Comparison of ENCODE assay signal across 9 mouse cellular contexts in genomic region chr7:25486186-25486585, GRCm38 (mm10). TPM values are rescaled to one million over a fixed set of nuclear protein-coding genes. Genes with fewer than 3 reads are reported as not detected.
A peak's percentile ranks its signal among the peaks of the same experiment; 100 is the strongest.
DNase-seq lines count a peak whose midpoint lies in the region; ATAC-seq lines count a peak whose summit lies in the region.
"Had no signal": no experiment of that assay in that cellular context is flagged by ENCODE, and none has a peak within 500 bp of the region (broad histone marks: within the 10 kb centered on the region; RNA-seq: fewer than 3 reads in every experiment).

No protein-coding gene starts in this region.

- H3K4me3 ChIP-seq in neural tube, embryonic 15.5 days (replicated peaks) = no peak overlapping the region
- H3K4me3 ChIP-seq: embryonic facial prominence, embryonic 15.5 days had no signal

- no peak overlapping the region for H3K4me2 ChIP-seq in neural tube, embryonic 15.5 days
- H3K4me2 ChIP-seq: embryonic facial prominence, embryonic 15.5 days had no signal

- H3K9me3 ChIP-seq in neural tube, embryonic 15.5 days (replicated peaks) = no peaks in the 10 kb centered on the region
- H3K9me3 ChIP-seq: embryonic facial prominence, embryonic 15.5 days had no signal

- H3K36me3 ChIP-seq in neural tube, embryonic 15.5 days = no peaks in the 10 kb centered on the region
- H3K36me3 ChIP-seq: embryonic facial prominence, embryonic 15.5 days had no signal

- no peak overlapping the region for H3K9ac ChIP-seq in neural tube, embryonic 15.5 days (replicated peaks)
- H3K9ac ChIP-seq: embryonic facial prominence, embryonic 15.5 days had no signal

- DNase-seq in cerebellum, postnatal 14 days = peak; percentile 48 to 62
- DNase-seq in cerebellum, adult 9-11 months = no peak
- DNase-seq in left cerebral cortex, postnatal 4 days = peak; percentile 48
- no peak for DNase-seq in left cerebral cortex, adult 11 months (ENCODE audit: low spot score)
- peak; percentile 37 for DNase-seq in NIH3T3 (ENCODE audit: low read depth)
- DNase-seq in kidney, postnatal 4 days = peak; percentile 65 to 70

- 31% methylated on average over 1 of the region's 1 CpGs for WGBS in neural tube, embryonic 15.5 days

- no peaks in the 10 kb centered on the region for H3K27me3 ChIP-seq in neural tube, embryonic 15.5 days (replicated peaks)
- H3K27me3 ChIP-seq: embryonic facial prominence, embryonic 15.5 days had no signal

- H3K27ac ChIP-seq in neural tube, embryonic 15.5 days (replicated peaks) = no peak overlapping the region
- H3K27ac ChIP-seq: embryonic facial prominence, embryonic 15.5 days had no signal

- no peak for ATAC-seq in neural tube, embryonic 15.5 days (ENCODE audit: low FRiP score)
- ATAC-seq in inflammation-experienced regulatory T-cells, adult 6 months = no peak

- intact Hi-C loops in left cerebral cortex, postnatal 4 days (cut with DNase I) = no loop called here

- H3K4me1 ChIP-seq in neural tube, embryonic 15.5 days = no peaks in the 10 kb centered on the region
- H3K4me1 ChIP-seq: embryonic facial prominence, embryonic 15.5 days had no signal

RNA-seq across cellular contexts. Expression of gene Ceacam1, which starts 8.8 kb away (rescaled TPM):
- total RNA-seq in left cerebral cortex, postnatal 4 days (2021) = 1 to 10 TPM in 1 of 2 experiments, under 1 TPM in 1; 0.70 to 1.0 TPM
- polyA plus RNA-seq in neural tube, embryonic 15.5 days (2015; fragmentation: Nextera tagmentation; extraction: Ambion mirVana) = 1.1 and 3.4 TPM in 2 replicates
- polyA plus RNA-seq in inflammation-experienced regulatory T-cells, adult 6 months (2017; shearing (Covaris generic)) = under 1 TPM in 1 of 3 experiments, not detected in 2; 0.54 TPM

RNA-seq across cellular contexts. Expression of gene Ceacam2, which starts 53.5 kb away (rescaled TPM):
- not detected for total RNA-seq in left cerebral cortex, postnatal 4 days (2021)
- polyA plus RNA-seq in neural tube, embryonic 15.5 days (2015; fragmentation: Nextera tagmentation; extraction: Ambion mirVana) = 0.08 and 0.19 TPM in 2 replicates
- under 1 TPM in 1 of 3 experiments, not detected in 2; 0.20 TPM for polyA plus RNA-seq in inflammation-experienced regulatory T-cells, adult 6 months (2017; shearing (Covaris generic))
- polyA plus RNA-seq: embryonic facial prominence, embryonic 15.5 days had no signal

Comparison
In these comparisons a context has a peak if more than half of its experiments do, and no peak if none do; other contexts are left out.
1. DNase-seq: peak in cerebellum, postnatal 14 days (2 of 2), left cerebral cortex, postnatal 4 days (single experiment), NIH3T3 (single experiment) and kidney, postnatal 4 days (2 of 2); none in cerebellum, adult 9-11 months (single experiment) and left cerebral cortex, adult 11 months (single experiment).